Comparison of ENCODE assay signal across 7 mouse cellular contexts in the genomic region with DNA sequence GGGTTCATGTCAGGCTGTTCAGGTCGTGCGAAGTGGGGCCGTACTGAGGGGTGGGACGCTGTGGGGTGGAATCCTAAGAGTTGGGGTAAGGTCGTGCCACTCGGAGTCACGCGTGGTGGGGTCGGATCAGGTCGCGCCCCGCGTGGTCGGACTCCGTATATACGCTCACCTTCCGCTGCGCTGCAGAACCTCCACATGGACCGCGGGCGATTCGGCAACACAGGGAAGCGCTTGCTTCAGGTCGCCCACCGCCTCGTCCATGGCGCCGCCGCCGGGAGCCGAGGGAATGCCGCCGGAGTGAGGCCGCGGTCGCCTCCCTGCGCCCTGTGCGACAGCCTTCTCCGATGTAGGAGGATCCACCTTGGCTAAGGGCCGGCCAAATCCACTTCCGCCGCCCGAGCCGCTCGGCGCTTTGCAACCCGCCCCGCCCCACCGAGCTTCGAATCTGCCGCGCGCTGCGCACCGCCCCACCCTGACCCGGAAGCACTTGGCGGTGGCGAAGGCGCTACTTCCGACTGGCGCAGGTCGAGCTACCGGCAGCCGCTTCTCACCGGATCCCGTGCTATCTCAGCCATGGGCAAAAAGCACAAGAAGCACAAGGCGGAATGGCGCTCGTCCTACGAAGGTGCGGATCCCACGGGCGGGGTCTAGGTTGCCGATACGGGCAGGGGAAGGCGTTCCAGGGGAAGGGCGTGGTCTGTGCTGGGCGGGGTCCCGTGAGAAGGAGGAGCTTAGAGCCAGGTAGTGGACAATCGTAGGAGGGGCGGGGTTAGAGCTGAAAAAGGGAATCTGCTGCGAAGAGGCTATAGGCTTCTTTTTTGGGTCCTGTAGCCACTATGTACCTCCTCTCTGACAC. TPM values are rescaled to one million over a fixed set of nuclear protein-coding genes. Genes with fewer than 3 reads are reported as not detected.
DNase-seq lines count a peak whose midpoint lies in the region; ATAC-seq lines count a peak whose summit lies in the region.

Gene Trip13, minus strand, starts transcription at position 464 of the 856 bp plus-strand sequence.
Gene Brd9, plus strand, starts transcription at position 491 of the 856 bp plus-strand sequence.

- H3K9ac ChIP-seq in embryonic facial prominence, embryonic 11.5 days (replicated peaks; ENCODE audit: low read length), result peak within 1 kb of the TSS; percentile 79
- H3K9ac ChIP-seq in midbrain, embryonic 13.5 days (replicated peaks), result peak within 1 kb of the TSS; percentile 72

- H3K27me3 ChIP-seq in embryonic facial prominence, embryonic 11.5 days (ENCODE audit: control insufficient read depth, insufficient read depth, low read length), result no peaks in the 10 kb centered on the region
- H3K27me3 ChIP-seq in limb, embryonic 10.5 days (ENCODE audit: low read depth, poor library complexity, severe bottlenecking), result no peaks in the 10 kb centered on the region
- no peaks in the 10 kb centered on the region for H3K27me3 ChIP-seq in midbrain, embryonic 13.5 days

- ATAC-seq in embryonic facial prominence, embryonic 11.5 days (replicated peaks; ENCODE audit: insufficient number of reproducible peaks, low FRiP score, low TSS enrichment, low read depth), result peak; percentile 95
- peak; percentile 82 for ATAC-seq in granulocyte monocyte progenitor cell, adult 5-6 weeks (replicated peaks; ENCODE audit: poor library complexity, severe bottlenecking)
- ATAC-seq in midbrain, embryonic 13.5 days, result peak; percentile 97

- H3K4me3 ChIP-seq in embryonic facial prominence, embryonic 11.5 days (ENCODE audit: low read depth, low read length), result peak within 1 kb of the TSS; percentile 75
- H3K4me3 ChIP-seq in limb, embryonic 10.5 days, result peak within 1 kb of the TSS; percentile 83
- H3K4me3 ChIP-seq in midbrain, embryonic 13.5 days (replicated peaks), result peak within 1 kb of the TSS; percentile 65

- WGBS in embryonic facial prominence, embryonic 11.5 days, result under 1% methylated on average over 76 of the region's 82 CpGs
- under 1% methylated on average over 81 of the region's 82 CpGs for WGBS in limb, embryonic 10.5 days
- WGBS in midbrain, embryonic 13.5 days, result under 1% methylated on average over 82 of the region's 82 CpGs

- H3K27ac ChIP-seq in embryonic facial prominence, embryonic 11.5 days (replicated peaks; ENCODE audit: low read depth, low read length), result peak within 1 kb of the TSS; percentile 70; the same call in 1 of the 2 replicates
- H3K27ac ChIP-seq in limb, embryonic 10.5 days, result peak within 1 kb of the TSS; percentile 95
- peak within 1 kb of the TSS; percentile 85 for H3K27ac ChIP-seq in midbrain, embryonic 13.5 days

- H3K36me3 ChIP-seq in embryonic facial prominence, embryonic 11.5 days (replicated peaks; ENCODE audit: control insufficient read depth, insufficient read depth, low read depth, low read length), result no peaks in the 10 kb centered on the region
- peaks cover 68% of the 10 kb centered on the region for H3K36me3 ChIP-seq in limb, embryonic 10.5 days
- H3K36me3 ChIP-seq in midbrain, embryonic 13.5 days, result peaks cover 32% of the 10 kb centered on the region

- peak within 1 kb of the TSS; percentile 70 for H3K4me2 ChIP-seq in embryonic facial prominence, embryonic 11.5 days (ENCODE audit: low read depth, low read length)
- H3K4me2 ChIP-seq in midbrain, embryonic 13.5 days (replicated peaks), result peak within 1 kb of the TSS; percentile 85

- peak; percentile 97 for DNase-seq in adrenal gland, postnatal 14 days
- DNase-seq in embryonic facial prominence, embryonic 11.5 days (ENCODE audit: low spot score), result peak; percentile 95
- DNase-seq in kidney, adult 11 months, result peak; percentile 88
- peak; percentile 97 for DNase-seq in limb, embryonic 10.5 days (ENCODE audit: low spot score)
- peak; percentile 94 for DNase-seq in spleen, adult 12 weeks (ENCODE audit: low spot score)

- H3K4me1 ChIP-seq in embryonic facial prominence, embryonic 11.5 days (ENCODE audit: control insufficient read depth, insufficient read depth, low read length), result no peaks in the 10 kb centered on the region
- H3K4me1 ChIP-seq in limb, embryonic 10.5 days, result peaks cover 14% of the 10 kb centered on the region
- H3K4me1 ChIP-seq in midbrain, embryonic 13.5 days (replicated peaks), result peaks cover 21% of the 10 kb centered on the region

- no peaks in the 10 kb centered on the region for H3K9me3 ChIP-seq in embryonic facial prominence, embryonic 11.5 days (replicated peaks; ENCODE audit: control insufficient read depth, low read length)
- H3K9me3 ChIP-seq in limb, embryonic 10.5 days (replicated peaks), result no peaks in the 10 kb centered on the region
- no peaks in the 10 kb centered on the region for H3K9me3 ChIP-seq in midbrain, embryonic 13.5 days

RNA-seq across cellular contexts. Expression of gene Trip13, which starts in this region (rescaled TPM):
- 2.6 and 4.6 TPM in 2 replicates for total RNA-seq in adrenal gland, postnatal 14 days (2021)
- polyA plus RNA-seq in embryonic facial prominence, embryonic 11.5 days (2014; fragmentation: Nextera tagmentation; extraction: Ambion mirVana), result 65.1 and 67.4 TPM in 2 replicates
- 33.9 and 34.2 TPM in 2 replicates for total RNA-seq in granulocyte monocyte progenitor cell, adult 5-6 weeks (2014; fragmentation: Nextera tagmentation)
- total RNA-seq in granulocyte monocyte progenitor cell, adult 5-6 weeks (2017), result 36.6 and 57.9 TPM in 2 replicates
- polyA plus RNA-seq in limb, embryonic 10.5 days (2016; fragmentation: Nextera tagmentation; extraction: Ambion mirVana), result 80.2 and 81.1 TPM in 2 replicates
- polyA plus RNA-seq in midbrain, embryonic 13.5 days (2015; fragmentation: Nextera tagmentation; extraction: Ambion mirVana), result 17.4 and 19.7 TPM in 2 replicates

RNA-seq across cellular contexts. Expression of gene Brd9, which starts in this region (rescaled TPM):
- total RNA-seq in adrenal gland, postnatal 14 days (2021), result 28.5 and 31.8 TPM in 2 replicates
- 62.6 and 66.3 TPM in 2 replicates for polyA plus RNA-seq in embryonic facial prominence, embryonic 11.5 days (2014; fragmentation: Nextera tagmentation; extraction: Ambion mirVana)
- total RNA-seq in granulocyte monocyte progenitor cell, adult 5-6 weeks (2014; fragmentation: Nextera tagmentation), result 33.5 and 37.1 TPM in 2 replicates
- total RNA-seq in granulocyte monocyte progenitor cell, adult 5-6 weeks (2017), result 94.5 and 119 TPM in 2 replicates
- 42.8 and 55.3 TPM in 2 replicates for polyA plus RNA-seq in limb, embryonic 10.5 days (2016; fragmentation: Nextera tagmentation; extraction: Ambion mirVana)
- 96.4 and 101 TPM in 2 replicates for polyA plus RNA-seq in midbrain, embryonic 13.5 days (2015; fragmentation: Nextera tagmentation; extraction: Ambion mirVana)

Comparison
In these comparisons a context has a peak if more than half of its experiments do, and no peak if none do; other contexts are left out.
1. Peak in every context shown above with its lines: DNase-seq, ATAC-seq, H3K4me3 ChIP-seq and H3K27ac ChIP-seq.